11 mouse cellular contexts compared by ENCODE assay signal in the genomic region with DNA sequence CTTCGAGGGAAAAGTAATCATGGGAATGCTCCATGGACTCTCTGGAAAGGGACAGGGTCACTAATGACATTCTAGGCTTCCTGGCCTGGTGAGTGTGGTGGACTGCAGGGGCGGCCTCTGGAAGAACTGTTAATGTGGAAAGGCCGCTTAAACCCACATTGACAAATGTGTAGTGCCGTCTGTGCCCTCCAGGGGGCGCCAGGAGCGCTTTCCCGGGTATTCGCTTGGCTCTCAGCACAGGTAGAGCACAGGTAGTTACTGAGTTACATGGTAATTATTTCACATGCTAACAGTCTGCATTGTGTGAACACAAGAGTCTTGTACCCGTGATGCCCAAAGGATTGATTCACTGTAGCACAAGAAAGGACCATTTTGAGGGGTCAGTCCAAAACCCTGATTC. TPM values are rescaled to one million over a fixed set of nuclear protein-coding genes. Genes with fewer than 3 reads are reported as not detected.
DNase-seq lines count a peak whose midpoint lies in the region; ATAC-seq and TF ChIP-seq lines count a peak whose summit lies in the region.
"Had no signal": no experiment of that assay in that cellular context is flagged by ENCODE, and none has a peak within 500 bp of the region (broad histone marks: within the 10 kb centered on the region; RNA-seq: fewer than 3 reads in every experiment).

No protein-coding gene starts in this region.

- 23% methylated on average over 9 of the region's 9 CpGs for WGBS in liver, embryonic 14.5 days (ENCODE audit: insufficient replicate concordance)

- peak; percentile 88 for TF ChIP-seq CTCF in liver, embryonic 14.5 days (IDR thresholded peaks at IDR 0.05; ENCODE audit: low read depth)

- TF ChIP-seq EP300 in liver, embryonic 14.5 days (IDR thresholded peaks at IDR 0.05; ENCODE audit: low read depth), result no peak

- H3K4me1 ChIP-seq in liver, embryonic 14.5 days (replicated peaks; ENCODE audit: control insufficient read depth in 2 of 2, insufficient read depth in 2 of 2, low read length in 1 of 2), result peaks cover 0 to 2% of the 10 kb centered on the region in 2 experiments; a peak in 1 of 4 replicates

- H3K27ac ChIP-seq in liver, embryonic 14.5 days, result no peak overlapping the region

- H3K36me3 ChIP-seq in liver, embryonic 14.5 days (replicated peaks; ENCODE audit: control insufficient read depth, insufficient read depth, low read depth), result no peaks in the 10 kb centered on the region

- no peak overlapping the region for H3K4me2 ChIP-seq in liver, embryonic 14.5 days (ENCODE audit: low read depth)

- ATAC-seq in liver, embryonic 14.5 days (ENCODE audit: insufficient read depth), result no peak

- no peaks in the 10 kb centered on the region for H3K9me3 ChIP-seq in liver, embryonic 14.5 days (ENCODE audit: control insufficient read depth, low read length)

- no peak overlapping the region for H3K4me3 ChIP-seq in liver, embryonic 14.5 days (ENCODE audit: insufficient read depth in 1 of 2, low read depth in 2 of 2, low read length in 2 of 2)
- H3K4me3 ChIP-seq: erythroblast, embryonic 14.5 days had no signal

- peak; percentile 41 for DNase-seq in cerebellum, adult 11 months
- no peak for DNase-seq in cerebellum, adult 11-12 months
- DNase-seq in urinary bladder, postnatal 25 days (ENCODE audit: low spot score), result peak; percentile 19
- DNase-seq in urinary bladder, postnatal 10 days (ENCODE audit: low spot score), result no peak
- no peak for DNase-seq in liver, embryonic 14.5 days (ENCODE audit: low read depth in 3 of 3, low spot score in 3 of 3)
- DNase-seq in thymus, postnatal 4 days, result peak; percentile 78
- DNase-seq in left cerebral cortex, adult 9 months (ENCODE audit: low spot score in 2 of 2), result no peak
- DNase-seq in heart, adult 8-10 months (ENCODE audit: low spot score), result no peak

- H3K9ac ChIP-seq in liver, embryonic 14.5 days (replicated peaks), result no peak overlapping the region

- peaks cover 3% of the 10 kb centered on the region; the same call in 1 of the 2 replicates for H3K27me3 ChIP-seq in liver, embryonic 14.5 days (ENCODE audit: control insufficient read depth, insufficient read depth, low read length)

RNA-seq across cellular contexts. Expression of gene Ccdc177, which starts 21.0 kb away (rescaled TPM):
- polyA plus RNA-seq in liver, embryonic 14.5 days (2012; rRNA removed), result 0.01 TPM in 1 of 2 replicates, not detected in the other
- not detected in 2 replicates for polyA plus RNA-seq in liver, embryonic 14.5 days (2014; fragmentation: Nextera tagmentation; extraction: Ambion mirVana)
- total RNA-seq in heart, adult 8-10 months (2022), result under 1 TPM in 1 of 4 experiments, not detected in 3; 0.08 TPM
- polyA plus RNA-seq: C2C12; erythroblast, embryonic 14.5 days; liver, embryonic 16.5 days had no signal

RNA-seq across cellular contexts. Expression of gene Plekhd1, which starts 47.1 kb away (rescaled TPM):
- 0.19 and 0.22 TPM in 2 replicates for polyA plus RNA-seq in liver, embryonic 14.5 days (2012; rRNA removed)
- polyA plus RNA-seq in liver, embryonic 14.5 days (2014; fragmentation: Nextera tagmentation; extraction: Ambion mirVana), result 0.10 and 0.14 TPM in 2 replicates
- under 1 TPM in 2 of 4 experiments, not detected in 2; 0.09 to 0.20 TPM for total RNA-seq in heart, adult 8-10 months (2022)

RNA-seq across cellular contexts. Expression of gene Susd6, which starts 50.8 kb away (rescaled TPM):
- 11.0 and 11.1 TPM in 2 replicates for polyA plus RNA-seq in liver, embryonic 14.5 days (2012; rRNA removed)
- polyA plus RNA-seq in liver, embryonic 14.5 days (2014; fragmentation: Nextera tagmentation; extraction: Ambion mirVana), result 11.6 and 13.9 TPM in 2 replicates
- total RNA-seq in heart, adult 8-10 months (2022), result 10 to 100 TPM; 70.6 to 75.8 (median 73.7) TPM

Comparison
In these comparisons a context has a peak if more than half of its experiments do, and no peak if none do; other contexts are left out.
1. DNase-seq: peak in cerebellum, adult 11 months (single experiment), urinary bladder, postnatal 25 days (single experiment) and thymus, postnatal 4 days (single experiment); none in cerebellum, adult 11-12 months (single experiment), urinary bladder, postnatal 10 days (single experiment), liver, embryonic 14.5 days (0 of 3), left cerebral cortex, adult 9 months (0 of 2) and heart, adult 8-10 months (single experiment).